Mouse (Mus musculus) MEL (cell line): ENCODE measurements around the gene Sec24a.
A peak's percentile ranks its signal among the peaks of the same experiment; 100 is the strongest.

Source experiments
- CHD2 ChIP-seq: IDR thresholded peaks from 2 replicates; pipeline ENCODE4 v1.6.1; 2011; ENCODE audit warnings: low read length, improper control_type of control experiment
- CTCF ChIP-seq, 3 experiments: IDR thresholded peaks in 2 of 3; conservative IDR thresholded peaks in 1 of 3; 2 replicates each; pipeline ENCODE4 v1.5.1; 2011 to 2012; ENCODE audit warnings: low read length in 3 of 3, low read depth in 2 of 3, mild to moderate bottlenecking in 2 of 3, improper control_type of control experiment in 1 of 3, inconsistent platforms in 1 of 3, mixed read lengths in 1 of 3, moderate library complexity in 1 of 3; ENCODE audit not compliant: control insufficient read depth in 1 of 3, insufficient read depth in 1 of 3, poor library complexity in 1 of 3, severe bottlenecking in 1 of 3
- EP300 ChIP-seq, 2 experiments: IDR thresholded peaks; 2 replicates each; pipeline ENCODE4 v1.6.1; 2011; ENCODE audit warnings: improper control_type of control experiment in 2 of 2, low read length in 2 of 2, low read depth in 1 of 2, mild to moderate bottlenecking in 1 of 2
- GATA1 ChIP-seq: IDR thresholded peaks from 2 replicates; pipeline ENCODE4 v1.6.1; 2011; ENCODE audit warnings: low read depth, low read length, improper control_type of control experiment
- HCFC1 ChIP-seq: IDR thresholded peaks from 2 replicates; pipeline ENCODE4 v1.6.1; 2012; ENCODE audit warnings: low read depth, mild to moderate bottlenecking, inconsistent platforms, low read length, improper control_type of control experiment, moderate library complexity
- NRF1 ChIP-seq: IDR thresholded peaks from 2 replicates; pipeline ENCODE4 v1.6.1; 2014; ENCODE audit warnings: low read depth, mild to moderate bottlenecking, inconsistent platforms, low read length, improper control_type of control experiment, moderate library complexity; ENCODE audit not compliant: poor library complexity, insufficient read depth, severe bottlenecking
- POLR2A ChIP-seq, 2 experiments: IDR thresholded peaks; 2 replicates each; pipeline ENCODE4 v1.6.1; 2011 to 2012; ENCODE audit warnings: low read length in 2 of 2, mild to moderate bottlenecking in 2 of 2, control low read depth in 1 of 2, improper control_type of control experiment in 1 of 2, low read depth in 1 of 2, moderate library complexity in 1 of 2; ENCODE audit not compliant: control insufficient read depth in 1 of 2, insufficient read depth in 1 of 2, poor library complexity in 1 of 2
- POLR2AphosphoS5 ChIP-seq: IDR thresholded peaks from 2 replicates; pipeline ENCODE4 v1.6.1; 2012; ENCODE audit warnings: low read depth, borderline replicate concordance, mild to moderate bottlenecking, inconsistent platforms, low read length, moderate library complexity, mixed read lengths
- SIN3A ChIP-seq: IDR thresholded peaks from 2 replicates; pipeline ENCODE4 v1.6.1; 2012; ENCODE audit warnings: low read length, improper control_type of control experiment, inconsistent platforms
- SMC3 ChIP-seq: IDR thresholded peaks from 2 replicates; pipeline ENCODE4 v1.6.1; 2011; ENCODE audit warnings: low read depth, low read length, improper control_type of control experiment
- TBP ChIP-seq: IDR thresholded peaks from 2 replicates; pipeline ENCODE4 v1.8.0; 2011; ENCODE audit warnings: low read depth, low read length, improper control_type of control experiment
- TCF12 ChIP-seq: IDR thresholded peaks from 2 replicates; pipeline ENCODE4 v1.6.1; 2014; ENCODE audit warnings: low read depth, mild to moderate bottlenecking, inconsistent platforms, low read length, improper control_type of control experiment, moderate library complexity

- TF ChIP-seq POLR2AphosphoS5 (no peak), CTCF (IDR thresholded peaks at IDR 0.05 in 2 of 3, conservative IDR thresholded peaks at IDR 0.05 in 1 of 3; ENCODE audit: control insufficient read depth in 1 of 3, insufficient read depth in 1 of 3, low read depth in 2 of 3, low read length in 3 of 3, poor library complexity in 1 of 3, severe bottlenecking in 1 of 3) (no peak), NRF1 (no peak), CHD2 (no peak), GATA1 (no peak), HCFC1 (no peak), SMC3 (no peak), TCF12 (no peak), TBP (peak; percentile 78), EP300 (IDR thresholded peaks at IDR 0.05; ENCODE audit: low read depth in 1 of 2, low read length in 2 of 2) (no peak), SIN3A (no peak), POLR2A (IDR thresholded peaks at IDR 0.05; ENCODE audit: control insufficient read depth in 1 of 2, insufficient read depth in 1 of 2, low read depth in 1 of 2, low read length in 2 of 2, poor library complexity in 1 of 2) (no peak)
Observed at GRCm38 (mm10) chr11:51757023-51757422, 6.4 kb downstream of the Sec24a start.
